Mouse (Mus musculus) liver, embryonic 14.5 days (tissue): ENCODE data around the gene Tmem200b. TPM values are rescaled to one million over a fixed set of nuclear protein-coding genes. Genes with fewer than 3 reads are reported as not detected.

Experiments used
- ATAC-seq: fragments of 200-750 bp; cut with Nextera tagmentation; 2 replicates; pipeline ENCODE4 v1.8.0; 2017; ENCODE audit warnings: moderate number of reproducible peaks, mild to moderate bottlenecking, moderate library complexity; ENCODE audit not compliant: insufficient read depth
- DNase-seq, 3 experiments: peaks; one replicate each; pipeline ENCODE4 v3.0.0-alpha.2; 2012 to 2013; ENCODE audit warnings: low read depth in 3 of 3, low spot score in 3 of 3
- H3K27ac ChIP-seq: fragments of 300-500 bp; sonication (generic); 2 replicates; pipeline ENCODE4 v1.5.1; 2014; ENCODE audit warnings: moderate library complexity, mild to moderate bottlenecking, control low read depth, inconsistent platforms
- H3K27me3 ChIP-seq: fragments of 300-500 bp; sonication (generic); 2 replicates; pipeline ENCODE4 v1.6.1; 2014; ENCODE audit warnings: mild to moderate bottlenecking, low read length, moderate library complexity; ENCODE audit not compliant: control insufficient read depth, insufficient read depth
- H3K36me3 ChIP-seq: fragments of 300-500 bp; sonication (generic); replicated peaks from 2 replicates; pipeline ENCODE4 v1.6.1; 2014; ENCODE audit warnings: low read depth; ENCODE audit not compliant: control insufficient read depth, insufficient read depth
- H3K4me1 ChIP-seq, 2 experiments: fragments of 200-500 bp in 1 of 2; fragments of 300-500 bp in 1 of 2; sonication (generic) in 1 of 2; replicated peaks; 2 replicates each; pipeline ENCODE4 v1.6.1; 2012 to 2014; ENCODE audit warnings: antibody characterized with exemption in 1 of 2, inconsistent platforms in 1 of 2, low read length in 1 of 2; ENCODE audit not compliant: control insufficient read depth in 2 of 2, insufficient read depth in 2 of 2
- H3K4me2 ChIP-seq: fragments of 300-500 bp; sonication (generic); 2 replicates; pipeline ENCODE4 v1.6.1; 2014; ENCODE audit warnings: low read depth, mild to moderate bottlenecking, control low read depth, moderate library complexity
- H3K4me3 ChIP-seq, 2 experiments: fragments of 200-500 bp in 1 of 2; fragments of 300-500 bp in 1 of 2; sonication (generic) in 1 of 2; 2 replicates each; pipeline ENCODE4 v1.5.1; 2012 to 2014; ENCODE audit warnings: low read depth in 2 of 2, low read length in 2 of 2, mild to moderate bottlenecking in 2 of 2, control low read depth in 1 of 2, inconsistent platforms in 1 of 2, moderate library complexity in 1 of 2; ENCODE audit not compliant: insufficient read depth in 1 of 2
- H3K9ac ChIP-seq: fragments of 300-500 bp; sonication (generic); replicated peaks from 2 replicates; pipeline ENCODE4 v1.6.1; 2014; ENCODE audit warnings: mild to moderate bottlenecking, control low read depth, moderate library complexity
- H3K9me3 ChIP-seq: fragments of 300-500 bp; sonication (generic); 2 replicates; pipeline ENCODE4 v1.6.1; 2016; ENCODE audit warnings: low read length, mixed read lengths; ENCODE audit not compliant: control insufficient read depth
- CTCF ChIP-seq: IDR thresholded peaks from 2 replicates; pipeline ENCODE4 v1.5.1; 2016; ENCODE audit warnings: antibody characterized with exemption, low read depth, control low read depth
- EP300 ChIP-seq: IDR thresholded peaks from 2 replicates; pipeline ENCODE4 v1.6.1; 2016; ENCODE audit warnings: antibody characterized with exemption, low read depth
- WGBS: fragments of 180-500 bp; shearing (Covaris S2); extraction: QIAGEN DNeasy Blood & Tissue Kit; methylation state at CpG from one replicate; pipeline ENCODE4 v1.1.7; 2014; ENCODE audit not compliant: insufficient replicate concordance; 5-methylcytosine and 5-hydroxymethylcytosine counted together
- polyA plus RNA-seq, 2 experiments: library from polyadenylated mRNA; depleted of rRNA in 1 of 2; stranded (reverse) in 1 of 2; unstranded in 1 of 2; fragments of >200 nt; fragmentation: Nextera tagmentation in 1 of 2; extraction: Ambion mirVana in 1 of 2; gene quantifications; 2 replicates each; pipeline versions ENCODE4 v1.2.1 to v1.2.3; 2012 to 2014

The Tmem200b gene
- polyA plus RNA-seq, 2 experiments = 0.06 to 0.67 TPM

GRCm38 (mm10) chr4:131883571-131883970 is 38.0 kb upstream of the Tmem200b start:
- WGBS = 72% methylated on average over 6 of the region's 6 CpGs
- ATAC-seq (no peak), DNase-seq (no peak)
- Histone ChIP-seq H3K4me2 (no peak overlapping the region), H3K36me3 (peaks cover 20% of the 10 kb centered on the region), H3K27me3 (no peaks in the 10 kb centered on the region), H3K4me3 (no peak overlapping the region), H3K4me1 (peaks cover 6 to 11% of the 10 kb centered on the region in 2 experiments), H3K27ac (no peak overlapping the region), H3K9me3 (no peaks in the 10 kb centered on the region), H3K9ac (no peak overlapping the region)
- TF ChIP-seq CTCF (no peak), EP300 (no peak)

GRCm38 (mm10) chr4:131885376-131885775 is 36.2 kb upstream of the Tmem200b start:
- no peak overlapping the region for H3K27ac ChIP-seq
- H3K9ac ChIP-seq = no peak overlapping the region
- no peak overlapping the region for H3K4me3 ChIP-seq
- TF ChIP-seq CTCF (no peak), EP300 (no peak)
- no peaks in the 10 kb centered on the region for H3K27me3 ChIP-seq
- no peaks in the 10 kb centered on the region for H3K9me3 ChIP-seq
- 81% methylated on average over 6 of the region's 6 CpGs for WGBS
- no peak for DNase-seq
- no peak for ATAC-seq
- H3K4me2 ChIP-seq = no peak overlapping the region
- H3K4me1 ChIP-seq = peaks cover 6 to 13% of the 10 kb centered on the region in 2 experiments
- peaks cover 24% of the 10 kb centered on the region for H3K36me3 ChIP-seq

GRCm38 (mm10) chr4:131888564-131888963 is 33.0 kb upstream of the Tmem200b start:
- TF ChIP-seq EP300 (peak; percentile 34), CTCF (no peak)
- Histone ChIP-seq H3K9ac (no peak overlapping the region), H3K4me1 (peaks cover 6 to 10% of the 10 kb centered on the region in 2 experiments), H3K36me3 (peaks cover 41% of the 10 kb centered on the region), H3K4me3 (no peak overlapping the region), H3K4me2 (no peak overlapping the region), H3K9me3 (no peaks in the 10 kb centered on the region), H3K27ac (no peak overlapping the region), H3K27me3 (no peaks in the 10 kb centered on the region)
- ATAC-seq (peak; percentile 79), DNase-seq (no peak)
- WGBS = 13% methylated on average over 1 of the region's 1 CpGs

GRCm38 (mm10) chr4:131890692-131891091 is 30.9 kb upstream of the Tmem200b start:
- H3K4me1 ChIP-seq = peaks cover 6 to 10% of the 10 kb centered on the region in 2 experiments
- ATAC-seq (no peak), DNase-seq (no peak)
- no peak overlapping the region for H3K4me2 ChIP-seq
- no peaks in the 10 kb centered on the region for H3K27me3 ChIP-seq
- H3K9ac ChIP-seq = no peak overlapping the region
- H3K9me3 ChIP-seq = no peaks in the 10 kb centered on the region
- H3K4me3 ChIP-seq = no peak overlapping the region
- TF ChIP-seq CTCF (no peak), EP300 (no peak)
- peaks cover 43% of the 10 kb centered on the region for H3K36me3 ChIP-seq
- H3K27ac ChIP-seq = no peak overlapping the region
- 55% methylated on average over 3 of the region's 3 CpGs for WGBS

- TF ChIP-seq EP300 (no peak), CTCF (no peak)
- Histone ChIP-seq H3K27ac (no peak overlapping the region), H3K9me3 (no peaks in the 10 kb centered on the region), H3K36me3 (peaks cover 82% of the 10 kb centered on the region), H3K9ac (no peak overlapping the region), H3K4me1 (no peaks in the 10 kb centered on the region), H3K4me3 (no peak overlapping the region), H3K4me2 (no peak overlapping the region), H3K27me3 (no peaks in the 10 kb centered on the region)
- ATAC-seq (no peak), DNase-seq (no peak)
- 90% methylated on average over 5 of the region's 5 CpGs for WGBS
These were observed 24.5 kb upstream of the Tmem200b start for GRCm38 (mm10) chr4:131897109-131897508.
